Mouse (Mus musculus): Measurements from ENCODE around the gene Rnf10.

DNA sequence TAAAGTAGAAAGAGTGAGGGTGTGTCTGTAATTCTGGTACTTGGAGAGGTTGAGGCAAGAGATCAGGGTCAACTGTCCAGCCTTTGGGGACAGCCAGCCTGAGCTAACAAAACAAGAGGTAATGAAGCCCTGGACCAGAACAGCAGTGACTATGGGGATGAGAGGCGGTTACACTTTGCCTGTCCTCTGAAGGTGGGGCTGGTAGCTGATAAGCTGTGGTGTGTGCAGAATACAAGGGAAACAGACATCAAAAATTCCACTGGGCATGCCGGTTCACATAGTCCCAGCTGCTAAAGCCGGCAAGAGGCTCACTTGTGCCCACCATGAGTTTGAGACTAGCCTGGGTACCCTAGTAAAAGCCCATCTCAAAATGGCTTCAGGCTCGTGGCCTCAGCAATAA, 39.7 kb upstream of the Rnf10 start:
- TF ChIP-seq EP300 (IDR thresholded peaks at IDR 0.05; ENCODE audit: insufficient read depth, low read depth, low read length) (no peak), CTCF (IDR thresholded peaks at IDR 0.05; ENCODE audit: low read depth, low read length) (no peak)
